Mouse (Mus musculus) limb, embryonic 10.5 days (tissue): ENCODE measurements at regions not wholly inside any gene's neighbourhood (a gene's known extent, or its start where the extent isn't known, plus 50 kb on each side); places are given as distances from the start of the nearest gene placed in this dataset.

Source experiments
- DNase-seq: peaks from one replicate; pipeline ENCODE4 v3.0.0-alpha.2; 2017; ENCODE audit warnings: low spot score
- H3K27ac ChIP-seq: fragments of 300-500 bp; sonication (generic); 2 replicates; pipeline ENCODE4 v1.5.1; 2016; ENCODE audit warnings: mild to moderate bottlenecking
- H3K27me3 ChIP-seq: fragments of 300-500 bp; sonication (generic); 2 replicates; pipeline ENCODE4 v1.6.1; 2016; ENCODE audit warnings: low read depth, mild to moderate bottlenecking; ENCODE audit not compliant: poor library complexity, severe bottlenecking
- H3K36me3 ChIP-seq: fragments of 300-500 bp; sonication (generic); 2 replicates; pipeline ENCODE4 v1.6.1; 2016; ENCODE audit warnings: mild to moderate bottlenecking, moderate library complexity
- H3K4me1 ChIP-seq: fragments of 300-500 bp; sonication (generic); 2 replicates; pipeline ENCODE4 v1.6.1; 2016
- H3K4me3 ChIP-seq: fragments of 300-500 bp; sonication (generic); 2 replicates; pipeline ENCODE4 v1.5.1; 2016; ENCODE audit warnings: mild to moderate bottlenecking, moderate library complexity
- H3K9me3 ChIP-seq: fragments of 300-500 bp; sonication (generic); replicated peaks from 2 replicates; pipeline ENCODE4 v1.6.1; 2016; ENCODE audit warnings: mild to moderate bottlenecking
- WGBS: fragments of 180-500 bp; shearing (Covaris S2); methylation state at CpG from one replicate; pipeline ENCODE4 v1.1.7; 2016; 5-methylcytosine and 5-hydroxymethylcytosine counted together

DNA sequence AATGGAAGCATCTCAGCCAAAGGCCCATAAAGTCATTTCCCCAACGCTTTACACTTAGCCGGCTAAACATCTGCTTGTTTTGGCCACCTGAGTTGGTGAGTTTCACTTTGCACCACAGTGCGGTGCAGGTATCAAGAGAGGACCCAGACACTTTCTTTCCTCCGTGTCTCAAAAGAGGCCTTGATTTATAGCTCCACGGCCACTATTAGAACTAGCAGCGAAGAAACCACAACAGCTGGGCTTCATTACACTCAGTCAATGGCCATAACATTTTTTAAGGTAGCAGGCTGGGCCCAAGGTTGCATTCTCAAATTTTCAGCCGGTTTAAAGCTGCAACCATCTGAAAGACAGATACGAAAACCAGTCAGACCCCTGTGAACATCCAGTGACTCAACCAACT is 103.4 kb downstream of the Mreg start:
- H3K36me3 ChIP-seq, result no peaks in the 10 kb centered on the region
- peaks cover 20% of the 10 kb centered on the region for H3K4me1 ChIP-seq
- DNase-seq, result peak; percentile 49
- H3K27ac ChIP-seq, result peak overlapping the region; percentile 46; the same call in 1 of the 2 replicates
- no peaks in the 10 kb centered on the region for H3K27me3 ChIP-seq
- no peak overlapping the region for H3K4me3 ChIP-seq
- H3K9me3 ChIP-seq, result no peaks in the 10 kb centered on the region
- 29% methylated on average over 8 of the region's 8 CpGs for WGBS

GRCm38 (mm10) chr1:72107125-72107524 is 105.0 kb downstream of the Mreg start:
- H3K4me3 ChIP-seq, result no peak overlapping the region

DNA sequence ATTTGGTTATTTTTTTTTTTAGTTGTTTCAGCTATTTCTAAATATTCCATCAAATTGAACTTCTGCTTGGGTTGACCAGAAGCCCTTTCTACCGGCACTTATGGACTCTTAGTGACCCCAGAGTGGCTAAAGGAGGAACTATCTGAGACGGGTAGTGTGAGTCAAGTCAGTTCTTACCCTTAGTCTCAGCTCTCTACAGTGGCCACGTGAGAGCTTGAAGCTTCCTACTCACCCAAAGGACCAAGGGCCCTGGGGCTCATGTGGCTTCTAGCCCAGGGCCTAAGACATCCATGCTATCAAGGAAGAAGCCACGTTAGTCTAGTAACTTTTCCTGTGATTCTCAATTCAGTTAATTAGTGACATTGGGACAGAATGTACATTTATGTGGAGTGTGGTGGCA is 105.5 kb downstream of the Mreg start:
- H3K27ac ChIP-seq, result no peak overlapping the region
- peaks cover 20% of the 10 kb centered on the region for H3K4me1 ChIP-seq
- H3K36me3 ChIP-seq, result no peaks in the 10 kb centered on the region
- 82% methylated on average over 4 of the region's 4 CpGs for WGBS
- no peak for DNase-seq
- H3K9me3 ChIP-seq, result no peaks in the 10 kb centered on the region
- no peaks in the 10 kb centered on the region for H3K27me3 ChIP-seq
- H3K4me3 ChIP-seq, result no peak overlapping the region

More at GRCm38 (mm10) chr1:72107125-72107524, 105.0 kb downstream of the Mreg start:
- 79% methylated on average over 7 of the region's 7 CpGs for WGBS
- DNase-seq, result no peak
- Histone ChIP-seq H3K9me3 (no peaks in the 10 kb centered on the region), H3K27me3 (no peaks in the 10 kb centered on the region), H3K27ac (0 out of 2 replicates have a peak overlapping the region, but pooled peaks have one; percentile 30), H3K36me3 (no peaks in the 10 kb centered on the region), H3K4me1 (peaks cover 20% of the 10 kb centered on the region)

- 59% methylated on average over 5 of the region's 5 CpGs for WGBS
- no peaks in the 10 kb centered on the region for H3K27me3 ChIP-seq
- no peaks in the 10 kb centered on the region for H3K9me3 ChIP-seq
- no peak overlapping the region for H3K4me3 ChIP-seq
- no peak overlapping the region for H3K27ac ChIP-seq
- H3K4me1 ChIP-seq, result peaks cover 20% of the 10 kb centered on the region
- DNase-seq, result no peak
- H3K36me3 ChIP-seq, result no peaks in the 10 kb centered on the region
These were observed 106.6 kb downstream of the Mreg start for GRCm38 (mm10) chr1:72105435-72106057.

- no peaks in the 10 kb centered on the region for H3K27me3 ChIP-seq
- no peak overlapping the region for H3K27ac ChIP-seq
- no peak overlapping the region for H3K4me3 ChIP-seq
- no peaks in the 10 kb centered on the region for H3K36me3 ChIP-seq
- H3K9me3 ChIP-seq, result no peaks in the 10 kb centered on the region
- 83% methylated on average over 6 of the region's 6 CpGs for WGBS
- DNase-seq, result no peak
- H3K4me1 ChIP-seq, result peaks cover 17% of the 10 kb centered on the region
These were observed 108.1 kb downstream of the Mreg start for GRCm38 (mm10) chr1:72103962-72104361.

GRCm38 (mm10) chr1:72103387-72103786 is 108.7 kb downstream of the Mreg start:
- Histone ChIP-seq H3K9me3 (no peaks in the 10 kb centered on the region), H3K36me3 (no peaks in the 10 kb centered on the region), H3K4me3 (no peak overlapping the region), H3K4me1 (peaks cover 11% of the 10 kb centered on the region), H3K27me3 (no peaks in the 10 kb centered on the region), H3K27ac (peak overlapping the region; percentile 19; the same call in 1 of the 2 replicates)
- DNase-seq, result no peak
- 89% methylated on average over 6 of the region's 6 CpGs for WGBS

DNA sequence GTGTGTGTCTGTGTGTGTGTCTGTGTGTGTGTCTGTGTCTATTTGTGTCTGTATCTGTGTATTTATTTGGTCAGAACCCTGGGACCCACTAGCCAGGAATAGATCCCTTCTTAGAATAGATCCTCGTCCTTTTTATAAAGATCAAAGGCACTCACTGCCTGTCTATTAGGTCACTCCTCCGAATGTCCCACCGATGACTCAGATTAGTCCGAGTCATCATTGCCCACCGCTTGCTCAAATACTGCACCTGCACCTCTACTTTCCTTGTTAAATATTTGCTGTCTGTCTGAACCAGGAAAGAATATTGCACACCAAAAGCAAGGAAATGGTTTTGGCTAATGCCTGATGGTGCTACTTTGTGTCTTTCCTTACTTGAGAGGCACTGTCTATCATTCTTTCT is 112.7 kb downstream of the Mreg start:
- Histone ChIP-seq H3K4me3 (no peak overlapping the region), H3K27ac (no peak overlapping the region), H3K4me1 (no peaks in the 10 kb centered on the region; the same call in 1 of the 2 replicates), H3K27me3 (no peaks in the 10 kb centered on the region), H3K9me3 (no peaks in the 10 kb centered on the region), H3K36me3 (no peaks in the 10 kb centered on the region)
- 87% methylated on average over 5 of the region's 5 CpGs for WGBS
- DNase-seq, result no peak

DNA sequence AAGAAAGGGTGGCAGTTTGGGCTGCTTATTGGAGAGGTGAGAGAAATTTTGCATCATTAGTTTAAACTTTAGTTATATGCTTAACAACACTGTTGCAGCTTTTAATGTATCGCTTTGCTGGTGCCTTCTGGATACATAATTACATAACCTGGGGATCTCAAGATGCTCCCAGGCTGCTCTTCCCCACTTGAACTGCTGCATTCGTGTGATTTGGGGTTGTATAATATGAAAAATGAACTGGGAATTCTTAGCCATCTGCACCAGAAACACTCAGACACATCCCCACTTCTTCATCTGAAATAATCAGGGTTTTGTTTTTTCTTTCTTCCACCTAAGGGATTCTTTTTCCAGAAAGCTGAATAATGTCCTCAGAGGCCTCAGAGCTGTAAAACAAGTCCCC is 120.8 kb downstream of the Mreg start:
- Histone ChIP-seq H3K4me3 (no peak overlapping the region), H3K36me3 (no peaks in the 10 kb centered on the region), H3K27ac (no peak overlapping the region), H3K4me1 (no peaks in the 10 kb centered on the region), H3K9me3 (no peaks in the 10 kb centered on the region), H3K27me3 (no peaks in the 10 kb centered on the region)
- WGBS, result 89% methylated on average over 2 of the region's 2 CpGs
- DNase-seq, result no peak

DNA sequence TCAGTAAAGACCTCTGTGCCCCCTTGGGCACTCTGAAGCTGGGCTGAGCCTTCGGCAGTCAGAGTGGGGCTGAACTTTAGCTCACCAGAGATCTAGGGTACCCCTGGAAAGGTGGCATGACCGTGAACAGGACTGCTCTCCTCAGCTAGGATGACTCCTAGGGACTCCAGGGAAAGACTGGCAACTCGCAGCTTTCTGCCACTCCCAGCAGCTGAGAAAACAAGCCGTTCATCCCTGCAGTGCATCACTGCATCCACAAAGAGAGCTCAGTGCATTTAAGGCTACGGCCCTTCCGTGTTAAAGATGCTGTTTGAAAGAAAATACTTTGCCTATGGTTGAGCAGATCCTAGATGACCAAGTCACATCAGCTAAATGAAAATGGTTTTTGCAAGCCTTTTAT is 126.4 kb downstream of the Mreg start:
- Histone ChIP-seq H3K27me3 (no peaks in the 10 kb centered on the region), H3K9me3 (no peaks in the 10 kb centered on the region), H3K4me3 (no peak overlapping the region), H3K36me3 (no peaks in the 10 kb centered on the region), H3K4me1 (no peaks in the 10 kb centered on the region), H3K27ac (no peak overlapping the region)
- no peak for DNase-seq
- 64% methylated on average over 6 of the region's 6 CpGs for WGBS

DNA sequence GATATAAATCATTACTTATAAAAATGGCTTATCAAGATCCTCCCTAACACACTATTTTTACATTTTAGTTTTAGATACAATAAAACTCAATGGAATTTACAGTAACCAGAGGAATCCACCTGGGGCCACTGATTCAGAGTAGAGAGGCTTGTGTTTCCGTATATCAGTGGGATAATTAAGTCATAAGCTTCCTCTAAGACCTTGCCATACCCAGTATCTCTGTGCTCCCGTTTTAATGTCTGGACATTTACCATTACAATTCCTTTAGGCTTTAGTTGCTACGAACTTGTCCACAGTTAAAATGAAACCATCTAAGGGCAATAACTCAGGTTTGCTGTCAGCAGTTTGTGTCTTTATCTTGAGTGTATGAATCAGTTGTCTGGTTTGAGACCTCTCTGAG is 127.9 kb downstream of the Mreg start:
- H3K27ac ChIP-seq, result no peak overlapping the region
- WGBS, result 77% methylated on average over 3 of the region's 3 CpGs
- no peaks in the 10 kb centered on the region for H3K36me3 ChIP-seq
- no peak for DNase-seq
- no peaks in the 10 kb centered on the region for H3K27me3 ChIP-seq
- H3K9me3 ChIP-seq, result no peaks in the 10 kb centered on the region
- no peak overlapping the region for H3K4me3 ChIP-seq
- no peaks in the 10 kb centered on the region for H3K4me1 ChIP-seq

DNA sequence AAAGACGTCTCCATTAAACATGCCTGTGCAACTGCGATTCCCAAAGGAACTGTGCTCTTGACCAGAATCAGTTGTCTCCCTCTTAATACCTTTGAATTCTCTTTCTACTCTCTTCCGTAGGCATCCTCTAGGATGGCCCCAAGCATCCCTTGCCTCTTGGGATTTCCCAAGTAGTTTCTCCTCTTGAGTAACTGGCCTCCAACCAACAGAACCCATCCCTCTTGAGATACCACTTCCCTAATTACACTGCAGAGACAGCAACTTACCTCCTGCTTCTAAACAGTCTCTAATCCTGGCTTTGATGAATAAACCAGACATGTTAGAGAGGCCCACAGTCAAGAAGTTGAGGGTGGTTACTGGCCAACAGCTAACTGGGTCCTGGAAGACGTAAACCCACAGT is 129.7 kb downstream of the Mreg start:
- WGBS, result 80% methylated on average over 4 of the region's 4 CpGs

GRCm38 (mm10) chr1:72081811-72082210 is 130.3 kb downstream of the Mreg start:
- no peak for DNase-seq
- 92% methylated on average over 5 of the region's 5 CpGs for WGBS
- Histone ChIP-seq H3K36me3 (no peaks in the 10 kb centered on the region), H3K9me3 (no peaks in the 10 kb centered on the region), H3K4me3 (no peak overlapping the region), H3K27ac (no peak overlapping the region), H3K4me1 (no peaks in the 10 kb centered on the region), H3K27me3 (no peaks in the 10 kb centered on the region)

More for the DNA sequence above, 129.7 kb downstream of the Mreg start:
- H3K9me3 ChIP-seq, result no peaks in the 10 kb centered on the region
- H3K36me3 ChIP-seq, result no peaks in the 10 kb centered on the region
- no peaks in the 10 kb centered on the region for H3K27me3 ChIP-seq
- no peaks in the 10 kb centered on the region for H3K4me1 ChIP-seq
- H3K27ac ChIP-seq, result no peak overlapping the region
- no peak overlapping the region for H3K4me3 ChIP-seq
- DNase-seq, result no peak

DNA sequence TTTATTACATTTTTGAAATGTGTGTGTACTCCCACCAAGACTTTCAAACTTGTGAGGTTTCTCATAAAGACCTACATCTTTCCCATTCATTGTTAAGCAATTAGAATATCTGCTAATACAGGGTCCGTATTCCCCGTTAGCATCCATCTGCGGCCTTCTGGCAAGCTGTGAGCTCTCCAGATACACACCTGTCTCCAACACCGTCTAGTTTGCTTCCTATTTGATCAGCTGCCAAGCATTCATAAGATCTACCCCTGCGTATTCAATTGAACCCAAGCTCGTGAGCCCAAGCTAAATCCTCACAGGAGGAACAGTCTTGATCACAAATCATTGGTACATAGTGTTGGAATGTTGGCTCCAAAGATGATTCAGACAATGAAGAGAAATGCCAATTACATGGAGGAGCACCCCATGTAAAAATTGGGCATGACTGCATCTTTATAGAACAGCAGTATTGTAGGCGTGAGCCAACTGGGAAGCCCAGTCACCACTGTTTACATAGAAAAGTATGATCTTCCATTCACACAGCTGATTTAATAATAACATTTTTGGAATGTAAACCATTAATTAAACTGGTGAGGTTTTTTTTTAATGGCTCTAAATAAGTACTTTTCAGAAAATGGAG is 133.1 kb downstream of the Mreg start:
- H3K4me1 ChIP-seq, result no peaks in the 10 kb centered on the region
- DNase-seq, result no peak

More for the DNA sequence above, 133.1 kb downstream of the Mreg start:
- no peaks in the 10 kb centered on the region for H3K9me3 ChIP-seq
- WGBS, result 93% methylated on average over 7 of the region's 7 CpGs
- H3K27ac ChIP-seq, result no peak overlapping the region
- no peaks in the 10 kb centered on the region for H3K36me3 ChIP-seq
- no peak overlapping the region for H3K4me3 ChIP-seq
- no peaks in the 10 kb centered on the region for H3K27me3 ChIP-seq
